Comparison of ENCODE assay signal across 20 mouse cellular contexts in the genomic region with DNA sequence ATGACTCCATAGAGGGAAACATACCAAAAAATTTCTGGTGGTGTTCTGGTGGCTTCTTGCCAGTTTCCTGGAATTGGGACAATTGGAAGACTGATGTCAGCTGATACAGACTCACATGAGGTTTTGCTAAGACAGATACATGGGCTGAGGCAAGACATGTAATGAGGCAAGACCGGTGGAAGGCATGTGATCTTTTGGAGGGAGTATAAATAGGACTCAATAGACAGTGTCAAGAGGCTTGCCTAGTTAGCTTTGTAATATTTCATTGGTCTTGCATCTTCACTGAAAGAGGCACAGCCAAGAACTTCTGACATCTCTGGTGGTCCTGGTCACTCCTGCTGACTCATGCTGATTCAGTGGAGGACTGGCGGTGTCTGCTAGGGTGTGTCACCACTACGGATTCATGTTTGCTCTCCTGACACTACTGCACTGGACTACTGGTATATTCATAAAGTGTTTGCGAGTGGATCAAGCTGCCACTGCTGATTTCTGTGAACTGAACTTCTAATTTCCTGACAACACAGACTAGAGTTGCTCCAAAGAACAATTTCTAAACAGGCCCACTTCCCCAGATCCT.
"Had no signal": no experiment of that assay in that cellular context is flagged by ENCODE, and none has a peak within 500 bp of the region (broad histone marks: within the 10 kb centered on the region; RNA-seq: fewer than 3 reads in every experiment).

No protein-coding gene starts in this region.

- H3K27me3 ChIP-seq: lung, embryonic 15.5 days; megakaryocyte, embryonic 14.5 days; midbrain, embryonic 13.5 days; midbrain, embryonic 15.5 days; neural tube, embryonic 13.5 days; neural tube, embryonic 15.5 days had no signal

- H3K4me3 ChIP-seq: lung, embryonic 15.5 days; megakaryocyte, embryonic 14.5 days; midbrain, embryonic 13.5 days; midbrain, embryonic 15.5 days; neural tube, embryonic 13.5 days; neural tube, embryonic 15.5 days had no signal

- ATAC-seq: liver, postnatal 0 days; lung, postnatal 0 days; midbrain, embryonic 13.5 days; midbrain, embryonic 15.5 days had no signal

- H3K36me3 ChIP-seq: lung, embryonic 15.5 days; midbrain, embryonic 13.5 days; midbrain, embryonic 15.5 days; neural tube, embryonic 13.5 days; neural tube, embryonic 15.5 days had no signal

- H3K9me3 ChIP-seq: lung, embryonic 15.5 days; midbrain, embryonic 13.5 days; midbrain, embryonic 15.5 days; neural tube, embryonic 13.5 days; neural tube, embryonic 15.5 days had no signal

- H3K9ac ChIP-seq: liver, postnatal 0 days; lung, embryonic 15.5 days; midbrain, embryonic 13.5 days; midbrain, embryonic 15.5 days; neural tube, embryonic 13.5 days; neural tube, embryonic 15.5 days had no signal

- H3K4me1 ChIP-seq: lung, embryonic 15.5 days; midbrain, embryonic 13.5 days; midbrain, embryonic 15.5 days; neural tube, embryonic 13.5 days; neural tube, embryonic 15.5 days had no signal

- H3K27ac ChIP-seq: lung, embryonic 15.5 days; macrophage; midbrain, embryonic 13.5 days; midbrain, embryonic 15.5 days; neural tube, embryonic 13.5 days; neural tube, embryonic 15.5 days had no signal

- DNase-seq: liver, postnatal 0 days; lung, adult 2 months; lung, postnatal 14 days; lung, postnatal 36 days; retina, postnatal 1 day; right cerebral cortex, adult 18-20 months; right cerebral cortex, postnatal 25 days; spleen, adult 18-20 months; thymus, adult 18-20 months; thymus, postnatal 14 days; thymus, postnatal 36 days had no signal

- H3K4me2 ChIP-seq: lung, embryonic 15.5 days; midbrain, embryonic 11.5 days; midbrain, embryonic 13.5 days; midbrain, embryonic 15.5 days; neural tube, embryonic 13.5 days; neural tube, embryonic 15.5 days had no signal
